Mouse (Mus musculus) neural tube, embryonic 15.5 days (tissue): ENCODE measurements around the gene Fut11. TPM values are rescaled to one million over a fixed set of nuclear protein-coding genes. Genes with fewer than 3 reads are reported as not detected.
A peak's percentile ranks its signal among the peaks of the same experiment; 100 is the strongest.
"Not testable (repeated sequence)": the region's sequence is repeated elsewhere in the genome, so short reads cannot be mapped to it uniquely, and the experiment has no call there.

Experiments used
- ATAC-seq: fragments of 200-750 bp; cut with Nextera tagmentation; 2 replicates; pipeline ENCODE4 v1.8.0; 2017; ENCODE audit warnings: mild to moderate bottlenecking, moderate TSS enrichment, moderate library complexity; ENCODE audit not compliant: low FRiP score
- H3K27ac ChIP-seq: fragments of 300-500 bp; sonication (generic); replicated peaks from 2 replicates; pipeline ENCODE4 v1.5.1; 2015; ENCODE audit warnings: mild to moderate bottlenecking, inconsistent platforms
- H3K27me3 ChIP-seq: fragments of 300-500 bp; sonication (generic); replicated peaks from 2 replicates; pipeline ENCODE4 v1.6.1; 2015; ENCODE audit warnings: inconsistent platforms
- H3K36me3 ChIP-seq: fragments of 300-500 bp; sonication (generic); 2 replicates; pipeline ENCODE4 v1.6.1; 2015; ENCODE audit warnings: inconsistent platforms
- H3K4me1 ChIP-seq: fragments of 300-500 bp; sonication (generic); 2 replicates; pipeline ENCODE4 v1.6.1; 2015; ENCODE audit warnings: inconsistent platforms
- H3K4me2 ChIP-seq: fragments of 300-500 bp; sonication (generic); 2 replicates; pipeline ENCODE4 v1.6.1; 2015; ENCODE audit warnings: inconsistent platforms, mild to moderate bottlenecking, moderate library complexity
- H3K4me3 ChIP-seq: fragments of 300-500 bp; sonication (generic); replicated peaks from 2 replicates; pipeline ENCODE4 v1.5.1; 2015; ENCODE audit warnings: mild to moderate bottlenecking, inconsistent platforms
- H3K9ac ChIP-seq: fragments of 300-500 bp; sonication (generic); replicated peaks from 2 replicates; pipeline ENCODE4 v1.6.1; 2015; ENCODE audit warnings: mild to moderate bottlenecking, inconsistent platforms
- H3K9me3 ChIP-seq: fragments of 300-500 bp; sonication (generic); replicated peaks from 2 replicates; pipeline ENCODE4 v1.6.1; 2016; ENCODE audit warnings: inconsistent platforms
- WGBS: fragments of 180-500 bp; shearing (Covaris S2); methylation state at CpG from one replicate; pipeline ENCODE4 v1.1.7; 2015; ENCODE audit warnings: mixed read lengths; 5-methylcytosine and 5-hydroxymethylcytosine counted together
- polyA plus RNA-seq: library from polyadenylated mRNA; unstranded; fragments of >200 nt; fragmentation: Nextera tagmentation; extraction: Ambion mirVana; gene quantifications from 2 replicates; pipeline ENCODE4 v1.2.1, GENCODE M21; 2015

The Fut11 gene
- polyA plus RNA-seq, 1 experiment from 2014 or later = 30.0 TPM

DNA sequence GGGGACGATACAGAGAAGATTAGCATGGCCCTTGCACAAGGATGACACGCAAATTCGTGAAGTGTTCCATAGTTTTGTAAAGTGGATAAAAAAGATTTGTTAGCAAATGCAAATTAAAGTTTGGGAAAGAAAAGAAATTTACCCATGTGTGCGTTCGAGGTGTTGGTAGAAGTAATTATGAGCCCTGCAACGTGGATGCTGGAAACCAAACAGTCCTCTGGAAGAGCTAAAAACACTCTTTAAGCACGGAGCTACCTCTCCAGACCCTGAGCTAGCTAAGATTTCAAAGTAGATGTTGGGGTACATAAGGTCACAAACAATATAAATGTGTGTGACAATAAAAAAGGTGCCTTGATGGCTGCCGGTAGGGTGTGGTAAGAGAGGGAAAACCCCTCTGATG is 6.8 kb downstream of the Fut11 start:
- 85% methylated on average over 8 of the region's 8 CpGs for WGBS
- no peak for ATAC-seq
- H3K4me3 ChIP-seq = peak overlapping the region; percentile 88; the same call in 1 of the 2 replicates

DNA sequence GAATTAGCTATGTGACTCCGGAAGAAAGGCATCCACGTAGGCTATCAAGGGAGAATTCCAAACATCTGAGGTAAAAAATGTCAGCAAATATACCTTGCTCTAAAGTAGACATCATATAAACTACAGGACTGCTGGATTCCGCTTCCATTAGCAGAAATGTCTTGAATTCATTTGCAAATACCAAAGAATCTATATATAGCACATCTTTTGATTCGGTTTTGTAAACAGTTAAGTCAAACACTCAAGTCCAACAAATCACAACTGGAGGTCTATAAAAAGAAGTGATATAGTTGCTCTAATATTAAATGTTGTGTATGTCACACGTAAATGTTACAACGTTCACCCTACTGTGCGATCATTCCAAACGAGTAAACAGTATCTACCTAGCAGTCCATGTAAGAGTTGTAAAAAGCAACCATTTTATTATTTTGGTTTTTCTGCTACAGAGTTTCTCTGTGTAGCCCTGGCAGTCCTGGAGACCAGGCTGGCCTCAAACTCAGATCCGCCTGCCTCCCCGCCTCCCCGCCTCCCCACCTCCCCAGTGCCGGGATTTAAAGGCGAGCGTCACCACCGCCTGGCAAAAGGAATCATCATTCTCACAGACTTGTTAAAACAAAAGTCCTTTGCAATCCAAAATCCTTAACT is 7.5 kb downstream of the Fut11 start:
- WGBS = 15% methylated on average over 15 of the region's 15 CpGs
- Histone ChIP-seq H3K4me2 (peak overlapping the region; percentile 68), H3K36me3 (peaks cover 12% of the 10 kb centered on the region), H3K9ac (peak overlapping the region; percentile 81), H3K4me3 (peak overlapping the region; percentile 88), H3K27me3 (no peaks in the 10 kb centered on the region), H3K4me1 (peaks cover 64% of the 10 kb centered on the region), H3K27ac (peak overlapping the region; percentile 91), H3K9me3 (no peaks in the 10 kb centered on the region)
- ATAC-seq = peak; percentile 37

More for the DNA sequence above, 6.8 kb downstream of the Fut11 start:
- Histone ChIP-seq H3K9ac (no peak overlapping the region), H3K4me1 (peaks cover 66% of the 10 kb centered on the region), H3K4me2 (peak overlapping the region; percentile 68), H3K27me3 (no peaks in the 10 kb centered on the region), H3K27ac (no peak overlapping the region; the same call in 1 of the 2 replicates), H3K36me3 (peaks cover 12% of the 10 kb centered on the region), H3K9me3 (no peaks in the 10 kb centered on the region)

DNA sequence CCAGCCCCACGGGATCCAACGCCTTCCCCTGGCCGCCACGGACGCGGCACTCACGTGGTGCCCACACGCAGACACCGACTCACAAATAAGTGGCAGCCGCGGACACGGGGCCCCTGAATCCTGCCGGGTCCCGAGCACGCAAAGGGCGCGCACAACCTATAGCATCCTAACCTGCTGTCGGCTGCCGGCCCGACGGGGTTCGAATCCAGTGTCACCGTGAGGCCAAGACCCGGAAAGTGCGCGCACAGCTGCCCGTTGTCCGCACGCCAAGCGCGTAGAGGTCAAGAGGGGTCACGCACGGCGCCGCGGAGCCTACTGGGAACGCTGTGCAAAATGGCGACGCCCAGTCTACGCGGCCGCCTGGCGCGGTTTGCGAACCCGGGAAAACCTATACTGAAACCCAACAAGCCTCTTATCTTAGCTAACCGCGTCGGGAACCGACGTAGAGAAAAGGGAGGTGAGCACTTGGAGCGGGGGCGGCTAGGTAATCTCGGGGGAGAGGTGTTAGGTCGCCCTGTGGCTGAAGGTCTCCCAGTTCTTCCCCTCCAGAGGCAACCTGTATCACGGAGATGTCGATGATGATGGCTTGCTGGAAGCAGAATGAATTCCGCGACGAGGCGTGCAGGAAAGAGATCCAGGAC is 8.1 kb downstream of the Fut11 start, which contains the start of gene Chchd1:
Gene Chchd1 (plus strand): TSS at position 266 of the 641 bp plus-strand sequence.
- H3K4me1 ChIP-seq = peaks cover 58% of the 10 kb centered on the region
- H3K27ac ChIP-seq = peak within 1 kb of the TSS; percentile 91
- H3K9ac ChIP-seq = peak within 1 kb of the TSS; percentile 81
- no peaks in the 10 kb centered on the region for H3K9me3 ChIP-seq
- peak; percentile 75 for ATAC-seq
- WGBS = under 1% methylated on average over 61 of the region's 61 CpGs
- H3K4me3 ChIP-seq = peak within 1 kb of the TSS; percentile 88
- no peaks in the 10 kb centered on the region for H3K27me3 ChIP-seq
- H3K36me3 ChIP-seq = peaks cover 12% of the 10 kb centered on the region
- H3K4me2 ChIP-seq = peak within 1 kb of the TSS; percentile 68

DNA sequence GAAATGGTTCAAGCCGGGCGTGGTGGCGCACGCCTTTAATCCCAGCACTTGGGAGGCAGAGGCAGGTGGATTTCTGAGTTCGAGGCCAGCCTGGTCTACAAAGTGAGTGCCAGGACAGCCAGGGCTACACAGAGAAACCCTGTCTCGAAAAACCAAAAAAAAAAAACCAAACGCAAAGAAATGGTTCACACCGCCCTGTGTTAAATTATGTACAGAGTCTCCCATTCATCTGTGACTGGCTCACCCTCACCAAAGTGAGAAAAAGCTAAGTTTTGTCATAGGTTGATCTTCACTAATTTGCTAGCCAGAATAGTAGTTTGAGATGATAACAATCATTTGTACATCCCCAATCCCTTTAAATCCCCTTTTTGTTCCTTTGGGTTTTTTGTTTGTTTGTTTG is 8.7 kb downstream of the Fut11 start:
- H3K27me3 ChIP-seq, H3K9me3 ChIP-seq, ATAC-seq: not testable (repeated sequence)
- peaks cover 12% of the 10 kb centered on the region for H3K36me3 ChIP-seq
- H3K4me2 ChIP-seq = peak overlapping the region; percentile 68
- peaks cover 57% of the 10 kb centered on the region for H3K4me1 ChIP-seq
- H3K27ac ChIP-seq = peak overlapping the region; percentile 91
- peak overlapping the region; percentile 81 for H3K9ac ChIP-seq
- 11% methylated on average over 8 of the region's 8 CpGs for WGBS
- H3K4me3 ChIP-seq = peak overlapping the region; percentile 88

DNA sequence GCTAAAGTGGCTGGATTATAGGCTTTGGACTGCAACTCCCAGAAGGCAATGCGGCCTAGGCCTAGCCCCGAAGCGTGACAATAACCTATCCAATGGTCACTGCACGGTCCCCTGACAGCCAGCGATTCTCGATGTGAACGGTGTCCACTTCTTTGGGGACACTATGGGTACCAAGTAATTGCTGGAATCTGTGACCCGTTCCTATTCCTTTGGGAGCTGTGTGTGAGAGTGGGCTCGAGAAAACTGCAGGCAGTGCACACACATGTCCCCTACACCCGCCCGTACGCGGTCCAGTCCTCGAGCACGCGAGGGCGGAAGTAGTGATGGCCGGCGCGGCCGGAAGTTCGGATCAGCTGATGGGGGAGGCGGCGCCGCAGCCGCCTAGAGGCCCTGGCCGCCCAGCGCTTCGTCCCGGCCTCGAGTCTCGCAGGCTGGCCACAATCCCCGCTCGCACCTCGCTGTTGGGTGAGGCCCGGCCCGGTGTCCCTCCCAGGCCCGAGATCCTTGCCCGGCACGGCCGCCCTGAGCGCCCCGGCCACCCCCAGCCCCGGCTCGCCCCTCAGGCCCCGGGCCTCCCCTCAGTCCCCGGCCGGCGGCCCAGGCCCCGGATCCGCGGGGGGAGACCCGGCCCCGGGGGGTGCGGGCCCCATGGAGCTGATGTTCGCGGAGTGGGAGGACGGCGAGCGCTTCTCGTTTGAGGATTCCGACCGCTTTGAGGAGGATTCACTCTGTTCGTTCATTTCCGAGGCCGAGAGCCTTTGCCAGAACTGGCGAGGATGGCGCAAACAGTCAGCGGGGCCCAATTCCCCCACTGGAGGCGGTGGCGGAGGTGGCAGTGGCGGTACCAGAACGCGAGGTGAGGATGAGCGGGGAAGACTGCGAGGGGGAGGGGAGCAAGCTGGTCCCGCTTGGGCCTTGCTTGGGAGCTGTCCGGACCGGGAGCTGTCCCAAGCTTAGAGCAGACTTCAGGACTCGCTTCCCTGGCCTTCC is 12.7 kb downstream of the Fut11 start, which contains the start of gene Zswim8:
Gene Zswim8 (plus strand): TSS at position 352 of the 990 bp plus-strand sequence.
- H3K9me3 ChIP-seq = no peaks in the 10 kb centered on the region
- H3K27ac ChIP-seq = peak within 1 kb of the TSS; percentile 96
- peaks cover 37% of the 10 kb centered on the region for H3K4me1 ChIP-seq
- peak; percentile 93 for ATAC-seq
- no peaks in the 10 kb centered on the region for H3K27me3 ChIP-seq
- peak within 1 kb of the TSS; percentile 100 for H3K9ac ChIP-seq
- under 1% methylated on average over 79 of the region's 80 CpGs for WGBS
- H3K4me3 ChIP-seq = peak within 1 kb of the TSS; percentile 100
- H3K36me3 ChIP-seq = peaks cover 30% of the 10 kb centered on the region
- H3K4me2 ChIP-seq = peak within 1 kb of the TSS; percentile 80

DNA sequence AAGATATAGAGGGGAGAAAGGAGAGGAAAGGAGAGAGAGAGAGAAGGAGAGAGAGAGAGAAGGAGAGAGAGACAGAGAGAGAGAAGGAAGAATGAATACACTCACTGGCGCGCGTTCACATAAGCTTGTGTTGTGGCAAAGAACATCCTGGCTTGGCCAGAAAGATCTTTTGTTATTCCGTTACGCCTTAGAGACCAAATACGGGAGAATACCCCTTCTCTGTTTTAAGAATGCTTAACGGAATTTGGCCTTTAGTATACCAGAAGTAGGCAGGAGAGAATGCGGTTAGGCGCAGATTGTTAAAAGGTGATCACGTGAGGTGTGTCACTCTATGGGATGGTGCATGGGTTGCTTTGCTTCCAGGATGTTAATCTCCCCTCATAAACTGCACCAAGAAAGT is 13.5 kb downstream of the Fut11 start:
- H3K36me3 ChIP-seq = peaks cover 38% of the 10 kb centered on the region
- peak overlapping the region; percentile 80 for H3K4me2 ChIP-seq
- peak overlapping the region; percentile 100 for H3K9ac ChIP-seq
- WGBS = 8% methylated on average over 10 of the region's 10 CpGs
- H3K4me1 ChIP-seq = peaks cover 37% of the 10 kb centered on the region
- no peaks in the 10 kb centered on the region for H3K27me3 ChIP-seq
- H3K9me3 ChIP-seq = no peaks in the 10 kb centered on the region
- ATAC-seq = no peak
- peak overlapping the region; percentile 100 for H3K4me3 ChIP-seq
- H3K27ac ChIP-seq = peak overlapping the region; percentile 96

DNA sequence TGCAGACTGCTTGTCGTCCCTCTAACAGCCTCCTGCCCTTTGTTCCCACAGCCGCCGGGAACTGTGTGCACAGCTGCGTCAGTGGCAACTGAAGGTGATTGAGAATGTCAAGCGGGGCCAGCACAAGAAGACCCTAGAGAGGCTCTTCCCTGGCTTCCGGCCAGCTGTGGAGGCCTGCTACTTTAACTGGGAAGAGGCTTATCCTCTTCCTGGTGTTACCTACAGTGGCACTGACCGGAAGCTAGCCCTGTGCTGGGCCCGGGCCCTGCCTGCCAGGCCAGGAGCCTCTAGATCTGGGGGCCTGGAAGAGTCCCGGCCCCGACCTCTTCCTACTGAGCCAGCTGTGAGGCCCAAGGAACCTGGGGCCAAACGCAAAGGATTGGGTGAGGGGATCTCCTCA is 19.1 kb downstream of the Fut11 start:
- Histone ChIP-seq H3K36me3 (peaks cover 85% of the 10 kb centered on the region), H3K4me1 (peaks cover 14% of the 10 kb centered on the region), H3K9me3 (no peaks in the 10 kb centered on the region), H3K27me3 (no peaks in the 10 kb centered on the region), H3K9ac (no peak overlapping the region), H3K4me2 (no peak overlapping the region), H3K4me3 (no peak overlapping the region), H3K27ac (no peak overlapping the region)
- WGBS = 81% methylated on average over 11 of the region's 11 CpGs
- no peak for ATAC-seq

DNA sequence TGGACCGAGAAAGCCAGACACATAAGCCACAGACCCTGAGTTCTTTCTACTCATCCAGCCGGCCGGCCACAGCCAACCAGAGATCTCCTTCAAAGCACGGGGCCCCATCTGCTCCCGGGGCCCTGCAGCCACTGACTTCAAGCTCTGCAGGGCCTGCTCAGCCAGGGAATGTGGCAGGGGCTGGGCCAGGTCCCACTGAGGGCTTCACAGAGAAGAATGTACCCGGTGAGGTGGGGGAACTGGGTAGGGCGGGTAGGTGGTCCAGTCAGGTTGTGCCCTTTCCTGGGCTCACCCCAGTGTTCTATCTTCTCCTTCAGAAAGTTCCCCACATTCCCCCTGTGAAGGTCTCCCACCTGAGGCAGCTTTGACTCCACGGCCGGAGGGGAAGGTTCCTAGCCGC is 23.7 kb downstream of the Fut11 start:
- H3K4me3 ChIP-seq = no peak overlapping the region
- H3K9me3 ChIP-seq = no peaks in the 10 kb centered on the region
- H3K27ac ChIP-seq = no peak overlapping the region
- ATAC-seq = no peak
- 91% methylated on average over 10 of the region's 10 CpGs for WGBS
- H3K27me3 ChIP-seq = no peaks in the 10 kb centered on the region
- no peaks in the 10 kb centered on the region for H3K4me1 ChIP-seq
- peaks cover 99% of the 10 kb centered on the region for H3K36me3 ChIP-seq
- no peak overlapping the region for H3K4me2 ChIP-seq
- H3K9ac ChIP-seq = no peak overlapping the region

DNA sequence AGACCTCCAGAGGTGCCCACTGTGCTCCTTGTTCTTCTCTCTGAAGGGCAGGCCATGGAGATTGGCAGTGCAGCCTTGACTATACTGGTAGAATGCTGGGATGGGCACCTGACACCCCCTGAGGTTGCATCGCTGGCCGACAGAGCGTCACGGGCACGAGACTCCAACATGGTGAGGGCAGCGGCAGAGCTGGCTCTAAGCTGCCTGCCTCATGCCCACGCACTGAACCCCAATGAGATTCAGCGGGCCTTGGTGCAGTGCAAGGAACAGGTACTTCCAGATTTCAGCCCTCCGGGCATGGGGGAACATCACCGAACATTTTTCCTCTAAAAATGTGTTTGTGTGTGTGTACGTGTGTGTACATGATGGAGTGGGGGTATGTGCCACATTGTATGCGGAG is 25.0 kb downstream of the Fut11 start:
- WGBS = 97% methylated on average over 12 of the region's 12 CpGs
- H3K27ac ChIP-seq = no peak overlapping the region
- no peak overlapping the region for H3K4me2 ChIP-seq
- peaks cover 99% of the 10 kb centered on the region for H3K36me3 ChIP-seq
- no peak overlapping the region for H3K4me3 ChIP-seq
- no peak for ATAC-seq
- H3K4me1 ChIP-seq = no peaks in the 10 kb centered on the region
- no peaks in the 10 kb centered on the region for H3K9me3 ChIP-seq
- no peaks in the 10 kb centered on the region for H3K27me3 ChIP-seq
- no peak overlapping the region for H3K9ac ChIP-seq

DNA sequence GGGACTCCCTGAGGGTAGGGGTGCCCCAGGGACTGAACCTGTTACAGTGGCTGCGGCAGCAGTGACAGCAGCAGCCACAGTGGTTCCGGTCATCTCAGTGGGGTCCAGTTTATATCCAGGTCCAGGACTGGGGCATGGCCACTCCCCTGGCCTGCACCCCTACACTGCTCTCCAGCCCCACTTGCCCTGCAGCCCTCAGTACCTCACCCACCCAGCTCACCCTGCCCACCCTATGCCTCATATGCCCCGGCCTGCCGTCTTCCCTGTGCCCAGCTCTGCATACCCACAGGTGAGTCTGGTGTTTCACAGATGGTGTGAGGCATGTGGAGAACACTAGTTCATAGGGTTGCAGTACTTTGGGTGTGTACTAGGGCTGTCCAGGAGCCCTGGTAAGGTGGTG is 26.6 kb downstream of the Fut11 start:
- no peak overlapping the region for H3K27ac ChIP-seq
- WGBS = 93% methylated on average over 4 of the region's 4 CpGs
- H3K36me3 ChIP-seq = peaks cover 99% of the 10 kb centered on the region
- no peaks in the 10 kb centered on the region for H3K4me1 ChIP-seq
- no peak overlapping the region for H3K4me3 ChIP-seq
- H3K27me3 ChIP-seq = no peaks in the 10 kb centered on the region
- H3K4me2 ChIP-seq = no peak overlapping the region
- H3K9ac ChIP-seq = no peak overlapping the region
- ATAC-seq = no peak
- H3K9me3 ChIP-seq = no peaks in the 10 kb centered on the region

DNA sequence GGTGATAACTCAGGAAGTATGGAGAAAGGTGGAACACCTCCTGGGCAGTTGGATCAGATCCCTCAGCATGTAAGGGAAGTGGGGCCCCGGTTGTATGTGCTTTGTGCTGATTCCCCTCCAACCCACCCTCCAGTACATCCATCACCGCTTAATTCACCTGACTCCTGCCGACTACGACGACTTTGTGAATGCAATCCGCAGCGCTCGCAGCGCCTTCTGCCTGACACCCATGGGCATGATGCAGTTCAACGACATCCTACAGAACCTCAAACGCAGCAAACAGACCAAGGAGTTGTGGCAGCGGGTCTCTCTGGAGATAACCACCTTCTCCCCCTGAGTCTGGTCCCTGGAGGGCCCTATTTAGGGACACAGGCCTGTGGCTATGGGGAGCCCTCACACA is 28.2 kb downstream of the Fut11 start:
- H3K9me3 ChIP-seq = no peaks in the 10 kb centered on the region
- no peaks in the 10 kb centered on the region for H3K4me1 ChIP-seq
- no peak overlapping the region for H3K4me2 ChIP-seq
- ATAC-seq = no peak
- 92% methylated on average over 12 of the region's 12 CpGs for WGBS
- no peak overlapping the region for H3K4me3 ChIP-seq
- peaks cover 96% of the 10 kb centered on the region for H3K36me3 ChIP-seq
- H3K27ac ChIP-seq = no peak overlapping the region
- no peak overlapping the region for H3K9ac ChIP-seq
- H3K27me3 ChIP-seq = no peaks in the 10 kb centered on the region
